Mouse (Mus musculus): ENCODE measurements around the gene Fbxl17.
A peak's percentile ranks its signal among the peaks of the same experiment; 100 is the strongest.

Gene Fbxl17

DNA sequence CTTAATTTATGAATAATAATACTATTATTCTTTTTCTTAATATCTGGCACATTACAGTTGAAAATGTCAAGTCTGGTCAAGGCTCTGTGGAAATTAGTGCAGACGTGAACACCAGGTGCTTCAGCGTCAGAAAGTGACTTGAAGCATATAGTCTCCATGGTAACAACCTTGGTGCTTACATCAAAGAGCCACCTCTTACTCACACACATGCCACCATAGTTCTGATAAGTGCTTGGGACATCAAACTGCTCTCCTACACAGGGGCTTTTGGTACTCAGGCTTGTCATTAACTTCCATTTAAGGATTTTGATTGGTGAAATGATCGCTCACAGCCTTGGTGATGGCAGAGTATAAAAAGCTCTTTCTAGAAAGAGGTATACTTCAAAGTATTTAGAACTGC, 333.1 kb downstream of the Fbxl17 start:
- no peak for DNase-seq (ENCODE audit: low spot score in 2 of 2)

DNA sequence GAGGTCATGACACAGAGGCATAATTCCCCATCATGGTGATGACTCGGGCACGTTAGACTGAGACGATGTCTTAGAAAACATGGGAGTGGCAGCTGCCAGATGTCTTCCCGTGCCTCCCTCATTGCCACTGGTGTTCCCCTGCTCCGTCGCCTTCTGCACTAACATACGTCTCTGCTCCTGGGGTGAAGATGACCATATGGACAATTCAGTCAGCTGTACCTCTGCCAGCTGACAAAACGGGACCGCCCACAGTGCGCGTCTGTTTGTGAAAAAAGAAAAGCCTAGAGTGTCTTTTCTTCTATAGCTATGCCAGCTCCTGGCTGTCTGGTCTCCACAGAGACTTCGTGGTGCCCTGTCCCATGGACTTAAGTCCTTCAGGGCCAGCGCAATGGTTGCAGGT, 334.0 kb downstream of the Fbxl17 start:
- DNase-seq (ENCODE audit: low spot score in 2 of 2): no peak

DNA sequence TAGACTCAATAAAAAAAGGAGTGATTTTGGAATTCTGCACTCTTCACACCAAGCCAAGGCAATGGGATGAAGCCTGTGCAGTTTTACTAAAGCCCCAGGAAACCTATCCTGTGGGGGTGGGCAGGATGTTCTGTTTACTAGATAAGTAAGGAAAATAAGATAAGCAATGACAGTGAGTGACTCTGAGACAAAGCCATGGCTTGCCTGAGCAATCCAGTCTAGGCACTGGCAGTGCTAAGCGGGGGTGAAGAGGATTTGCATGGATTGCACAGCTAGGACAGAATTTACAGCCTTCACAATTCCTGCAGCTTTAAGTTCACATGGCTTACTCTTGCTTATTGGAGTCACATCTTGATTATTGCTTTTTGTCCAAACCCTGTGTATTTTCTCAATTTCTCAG, 335.5 kb downstream of the Fbxl17 start:
- DNase-seq (ENCODE audit: low spot score in 2 of 2): no peak

DNA sequence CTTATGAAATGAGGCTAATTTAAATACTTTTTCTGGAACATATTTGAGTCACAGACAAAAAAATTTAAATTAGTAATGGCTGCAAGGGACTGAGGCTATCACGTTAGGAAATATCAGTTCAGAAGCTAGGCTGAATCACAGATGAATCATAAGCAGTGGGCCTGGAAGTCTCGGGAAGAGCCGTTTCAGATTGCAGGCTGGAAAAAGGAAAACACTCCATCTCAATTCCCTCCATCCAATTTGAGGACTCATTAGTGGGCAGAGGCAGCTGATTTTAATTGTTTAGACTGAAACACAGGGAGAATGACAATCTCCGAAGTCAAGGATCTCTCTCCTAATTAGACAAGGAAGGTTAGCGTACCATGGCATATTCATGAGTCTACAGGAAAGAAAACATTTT, 337.9 kb downstream of the Fbxl17 start:
- DNase-seq (ENCODE audit: low spot score in 2 of 2): no peak

DNA sequence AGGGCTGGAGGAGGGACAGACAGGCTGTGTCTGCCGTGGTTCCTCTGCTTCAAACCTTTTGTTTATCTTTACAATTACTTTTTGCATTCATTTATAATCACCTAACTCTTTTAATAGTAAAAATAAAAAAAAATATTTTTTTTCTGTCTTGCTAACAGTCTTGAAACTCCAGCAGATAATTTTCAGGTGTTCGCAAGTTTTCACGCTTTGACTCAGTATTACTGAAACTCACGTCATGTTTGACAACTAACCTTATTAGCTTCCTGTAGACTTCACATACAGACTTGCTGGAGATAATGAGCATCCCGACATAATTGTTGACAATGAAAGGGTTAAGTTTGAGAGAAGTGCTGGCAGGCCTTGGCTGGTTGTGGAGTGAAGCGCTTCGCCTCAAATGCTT, 340.6 kb downstream of the Fbxl17 start:
- no peak for DNase-seq (ENCODE audit: low spot score in 2 of 2)

DNA sequence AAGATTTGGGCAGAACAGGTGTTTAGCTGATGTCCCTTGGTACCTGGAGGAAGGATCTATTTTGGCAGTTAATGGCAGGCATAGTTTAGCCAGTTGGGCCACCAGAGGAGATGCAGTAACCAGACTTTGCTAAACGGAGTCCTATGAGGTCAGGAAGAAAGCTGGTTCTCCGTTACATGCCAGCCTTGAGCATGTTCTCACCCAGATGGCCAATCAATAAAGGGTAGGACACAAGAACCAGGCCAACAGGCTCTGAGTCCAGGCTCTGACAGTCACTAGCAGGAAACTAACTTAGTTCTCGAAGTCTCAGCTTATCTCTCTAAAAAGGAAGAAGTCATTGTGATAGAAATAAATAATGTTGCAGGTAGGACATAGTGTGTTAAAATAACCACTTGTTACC, 341.4 kb downstream of the Fbxl17 start:
- no peak for DNase-seq (ENCODE audit: low spot score in 2 of 2)

DNA sequence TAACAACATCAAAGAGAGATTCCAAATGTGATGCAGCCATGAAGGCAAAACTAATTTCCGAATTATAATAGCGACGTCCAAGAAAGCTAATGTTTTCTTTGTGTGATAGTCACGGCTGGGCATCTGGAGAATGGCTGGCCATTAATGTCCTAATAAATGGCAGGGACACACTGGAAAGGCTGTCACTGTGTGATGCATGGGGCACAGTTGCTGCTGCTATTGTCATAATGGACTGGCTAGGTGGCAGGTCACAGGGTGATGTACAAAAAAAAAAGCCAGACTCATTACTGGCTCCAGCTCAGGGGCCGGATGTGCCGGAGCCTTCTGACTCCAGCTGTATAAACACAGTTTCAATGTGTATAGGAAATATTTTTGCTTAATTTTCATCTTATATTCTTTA, 341.9 kb downstream of the Fbxl17 start:
- no peak for DNase-seq (ENCODE audit: low spot score in 2 of 2)

DNA sequence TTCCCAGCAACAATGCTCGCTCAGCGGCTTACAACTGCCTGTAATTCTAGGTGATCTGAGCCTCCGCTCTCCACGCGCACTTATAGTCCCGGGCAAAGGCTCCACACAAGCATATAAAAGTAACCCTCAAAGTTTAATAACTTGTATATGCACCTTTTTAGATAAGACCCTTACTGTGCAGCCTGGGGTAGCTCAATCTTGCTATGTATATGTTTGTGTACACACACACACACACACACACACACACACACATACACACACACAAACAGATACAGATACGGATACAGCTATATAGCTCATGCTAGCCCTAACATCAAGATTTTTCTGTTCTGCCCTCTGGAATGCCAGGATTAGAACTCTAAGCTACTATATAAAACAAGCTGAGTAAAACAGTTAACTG, 342.8 kb downstream of the Fbxl17 start:
- no peak for DNase-seq (ENCODE audit: low spot score in 2 of 2)

DNA sequence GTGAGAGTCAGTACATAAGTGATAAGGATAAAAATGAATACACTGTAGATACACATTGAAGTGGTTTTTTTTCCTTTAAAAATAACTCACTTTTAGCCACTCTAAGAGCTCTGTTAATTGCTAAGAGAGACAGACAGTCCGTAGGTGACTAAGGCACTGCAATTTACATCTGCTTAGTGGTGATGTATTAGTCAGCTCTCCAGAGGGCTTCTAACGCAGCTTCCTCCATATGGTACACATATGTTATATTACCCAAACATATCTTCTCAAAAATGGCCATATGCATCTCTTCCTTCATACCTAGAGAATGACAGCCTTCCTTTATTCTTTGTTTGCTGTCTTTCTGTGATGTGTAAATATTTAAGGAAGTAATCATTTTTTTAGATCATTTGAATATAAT, 353.3 kb downstream of the Fbxl17 start:
- DNase-seq (ENCODE audit: low spot score in 2 of 2): no peak

DNA sequence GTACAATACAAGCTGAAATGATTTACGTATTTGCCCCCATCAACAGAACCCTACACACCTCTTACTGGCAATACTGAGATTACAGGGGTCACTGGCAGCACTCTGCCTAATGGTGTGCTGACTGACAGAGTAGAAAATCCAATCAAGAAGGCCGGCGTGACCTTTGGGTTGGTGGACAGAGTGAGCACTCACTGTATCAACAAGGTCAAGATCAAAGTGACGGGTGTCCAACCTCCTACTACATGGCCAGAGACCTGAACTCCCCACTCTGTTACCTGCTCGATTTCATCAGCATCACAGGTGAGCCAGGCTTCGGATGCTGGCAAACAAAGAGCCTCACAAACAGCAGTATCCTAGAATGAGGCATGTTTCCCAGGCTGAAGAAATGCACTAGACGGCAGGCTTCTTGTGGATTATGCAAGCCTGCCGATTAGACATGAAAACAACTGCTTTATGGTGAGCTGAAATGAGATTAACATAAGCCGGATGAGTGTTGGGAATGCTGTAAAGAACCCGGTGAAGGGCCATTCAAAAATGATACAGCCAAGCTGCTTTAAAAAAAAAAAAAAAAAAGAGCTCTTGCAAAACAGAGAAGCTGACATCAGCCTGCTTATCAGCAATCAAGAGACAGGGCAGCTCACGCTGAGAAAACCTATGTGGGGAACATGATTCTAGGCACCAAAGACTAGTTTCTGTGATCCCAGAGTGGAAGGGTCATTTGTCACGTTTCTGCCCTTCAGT, 353.9 kb downstream of the Fbxl17 start:
- DNase-seq (ENCODE audit: low spot score in 2 of 2): no peak

DNA sequence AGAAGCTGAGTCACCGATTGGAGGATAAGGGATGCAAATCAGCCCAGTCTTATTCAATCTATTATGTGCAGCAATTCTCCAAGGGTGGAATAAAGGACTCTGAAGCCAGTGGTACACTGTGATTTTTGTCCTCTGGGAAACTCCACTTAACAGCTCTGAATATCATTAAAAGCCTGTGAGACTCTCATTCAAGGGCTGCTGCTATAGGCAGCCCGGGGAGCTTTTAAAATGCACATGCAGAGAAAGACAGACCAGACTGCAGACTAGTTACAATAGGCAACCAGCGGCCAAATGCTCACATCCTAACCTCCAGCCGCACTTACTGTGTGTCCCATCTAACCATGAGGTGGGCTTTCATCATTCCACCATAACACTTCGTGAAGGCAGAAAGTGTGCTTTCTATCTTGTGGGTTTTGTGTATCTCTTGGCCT, 354.5 kb downstream of the Fbxl17 start:
- DNase-seq (ENCODE audit: low spot score in 2 of 2): no peak

DNA sequence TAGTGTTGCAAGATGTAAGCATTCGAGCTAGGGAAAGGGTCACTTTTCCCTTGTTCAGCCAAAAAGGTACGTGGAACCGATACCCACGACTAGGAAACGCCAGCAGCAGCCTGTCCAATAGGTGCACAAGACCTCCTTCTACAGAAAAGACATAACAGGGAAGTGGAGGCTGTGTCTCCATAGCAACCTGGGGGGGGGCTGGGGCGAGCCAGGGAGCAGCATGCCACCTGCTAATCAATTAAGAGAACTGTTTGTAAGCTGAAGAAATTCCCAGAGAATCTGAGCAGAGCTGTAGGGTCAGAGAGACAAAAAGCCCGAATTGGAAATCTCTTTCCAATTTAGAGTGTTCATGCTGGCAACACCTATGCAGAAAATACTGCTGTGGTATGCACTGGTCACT, 356.0 kb downstream of the Fbxl17 start:
- DNase-seq (ENCODE audit: low spot score in 2 of 2): no peak

DNA sequence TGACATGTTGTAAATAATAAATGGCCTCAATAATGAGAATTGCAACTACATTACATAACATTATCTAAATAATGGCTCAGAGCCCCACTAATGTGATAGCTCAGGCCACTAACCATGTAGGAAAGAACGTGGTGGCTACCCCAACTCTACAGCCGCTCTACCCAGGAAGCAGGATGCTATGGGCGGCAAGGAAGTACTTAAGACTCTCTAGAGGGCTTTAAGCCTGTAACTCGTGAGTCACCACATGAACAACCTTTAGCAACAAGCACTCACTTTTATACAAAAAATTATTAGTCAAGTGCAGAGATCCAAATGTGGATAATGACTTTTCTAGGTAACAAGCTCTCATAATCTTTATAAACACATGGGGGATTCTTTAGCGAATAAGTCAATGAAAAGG, 365.0 kb downstream of the Fbxl17 start:
- no peak for DNase-seq (ENCODE audit: low spot score in 2 of 2)

DNA sequence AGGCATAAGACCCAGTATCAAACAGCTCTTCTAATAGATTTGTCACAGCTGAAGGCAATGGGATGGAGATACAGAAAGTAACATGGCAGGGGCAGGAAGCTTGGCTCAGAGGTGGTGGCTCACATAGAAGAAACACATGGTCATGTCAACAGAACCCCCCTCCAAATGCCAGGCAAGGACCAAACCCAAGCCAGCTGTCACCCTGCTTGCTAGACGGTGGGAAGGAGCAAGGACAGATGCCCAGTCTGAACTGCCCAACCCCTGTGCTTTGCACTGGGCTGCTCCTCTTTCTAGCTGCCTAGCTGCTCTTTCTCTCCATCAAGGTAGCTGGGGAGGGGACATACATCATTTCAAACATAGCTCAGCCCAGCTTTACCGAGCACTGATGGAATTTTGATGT, 377.4 kb downstream of the Fbxl17 start:
- DNase-seq (ENCODE audit: low spot score in 2 of 2): peak in 1 of 2 experiments; percentile 1

DNA sequence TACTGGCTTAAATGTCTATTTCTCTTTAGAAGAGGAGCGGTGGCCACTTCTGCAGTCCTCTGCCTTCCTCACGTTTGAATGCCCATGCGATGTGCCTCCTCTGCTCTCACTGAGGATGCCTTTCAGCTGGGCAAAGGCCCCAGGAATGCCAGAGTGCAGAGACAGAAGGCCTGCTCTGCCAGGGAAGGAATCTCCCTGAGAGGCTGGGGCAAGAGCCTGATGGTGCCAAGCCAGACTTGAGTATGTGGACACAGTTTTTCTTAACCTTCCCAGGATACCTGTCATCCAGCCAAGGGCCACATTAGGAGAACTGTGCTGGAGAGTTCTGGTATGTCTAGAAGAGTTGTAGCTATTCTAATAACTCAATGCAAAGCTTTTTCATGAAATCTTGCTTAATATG, 380.1 kb downstream of the Fbxl17 start:
- DNase-seq (ENCODE audit: low spot score in 2 of 2): peak in 1 of 2 experiments; percentile 4

DNA sequence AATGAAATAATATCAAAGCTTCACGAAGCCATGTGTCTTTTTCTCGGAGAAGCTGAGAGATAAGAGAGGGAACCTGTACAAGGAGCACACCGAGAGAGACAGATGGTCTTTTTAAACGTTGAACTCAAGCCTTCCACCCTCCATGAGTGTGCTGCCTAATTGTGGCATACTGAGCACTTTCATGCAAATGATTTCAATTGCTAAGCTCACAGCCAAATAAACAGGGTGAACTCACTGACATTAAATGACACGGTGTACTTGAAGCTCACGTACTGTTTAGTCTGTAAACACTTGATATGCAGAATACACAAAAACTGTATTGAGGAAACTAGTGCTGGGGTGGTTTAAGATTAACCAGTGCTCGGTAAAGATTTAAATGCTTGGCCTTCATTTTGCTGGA, 380.7 kb downstream of the Fbxl17 start:
- peak in 1 of 2 experiments; percentile 1 for DNase-seq (ENCODE audit: low spot score in 2 of 2)

DNA sequence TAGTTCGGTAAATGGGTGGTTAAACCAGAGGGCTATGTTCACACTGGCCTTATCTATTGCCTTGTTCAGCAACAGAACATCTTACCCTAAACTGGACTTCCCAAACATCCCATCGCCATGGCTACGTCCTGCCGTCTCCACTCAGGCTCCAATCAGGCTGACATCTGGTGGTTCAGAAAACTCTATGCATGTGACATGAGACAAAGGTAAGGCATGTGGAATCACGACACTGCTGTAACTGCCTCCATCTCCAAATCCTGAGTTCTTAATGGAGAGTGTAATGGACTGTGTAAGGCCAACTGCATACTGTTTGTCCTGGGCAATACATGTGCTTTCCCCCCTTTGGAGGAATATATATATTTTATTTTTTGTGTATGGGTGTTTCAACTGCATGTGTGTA, 382.7 kb downstream of the Fbxl17 start:
- DNase-seq (ENCODE audit: low spot score in 2 of 2): peak in 1 of 2 experiments; percentile 1

DNA sequence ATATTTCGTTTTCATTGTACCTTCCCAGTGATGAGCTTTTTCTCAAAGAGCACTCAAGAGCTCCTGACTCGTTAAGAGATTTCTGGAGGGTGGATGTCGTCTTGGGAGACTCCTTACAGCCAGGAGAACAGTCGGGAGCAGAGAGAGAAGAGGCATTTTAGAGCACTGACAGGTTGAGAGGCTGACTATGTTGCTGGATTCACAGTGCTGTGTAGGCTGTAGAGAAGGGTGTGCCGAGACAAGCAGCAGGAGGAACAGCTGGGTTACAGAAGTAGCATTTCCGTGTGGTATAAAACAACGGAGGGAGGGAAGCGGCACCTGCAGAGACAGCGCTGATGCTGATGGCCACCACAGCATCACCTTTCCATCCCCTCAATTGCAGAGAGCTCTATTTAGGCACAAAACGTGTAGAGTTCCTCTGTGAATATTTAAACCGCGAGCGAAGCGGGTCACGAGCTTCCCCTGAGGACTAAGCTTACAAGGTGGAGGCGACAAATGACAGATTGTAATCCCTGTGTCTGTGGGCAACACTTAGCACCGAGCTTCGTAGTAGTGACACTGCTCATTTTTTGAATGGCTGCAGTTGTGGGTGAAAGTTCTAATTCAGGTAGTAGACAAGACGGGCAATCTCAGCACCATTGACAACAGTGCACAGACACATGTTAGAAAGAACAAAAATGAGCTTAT, 385.3 kb downstream of the Fbxl17 start:
- DNase-seq (ENCODE audit: low spot score in 2 of 2): peak; percentile 30 to 49

DNA sequence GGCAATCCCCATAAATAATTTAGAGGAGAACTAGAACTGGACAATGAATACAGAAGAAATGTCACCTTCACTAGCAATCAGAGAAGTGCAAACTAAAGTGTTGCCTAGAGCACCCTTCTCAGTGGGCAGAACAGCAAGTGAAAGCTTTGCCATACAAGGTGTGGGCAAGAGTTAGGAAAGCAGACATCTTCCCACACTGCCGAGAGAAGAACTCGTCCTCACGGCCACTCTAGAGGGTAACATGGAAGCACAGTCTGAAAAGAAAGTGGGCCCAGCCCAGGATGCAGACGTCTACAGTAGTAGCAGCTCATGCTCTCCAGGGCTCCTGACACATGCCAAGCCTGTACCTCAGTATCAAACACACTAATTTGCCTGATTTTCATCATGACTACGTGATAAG, 387.0 kb downstream of the Fbxl17 start:
- peak in 1 of 2 experiments; percentile 17 for DNase-seq (ENCODE audit: low spot score in 2 of 2)

DNA sequence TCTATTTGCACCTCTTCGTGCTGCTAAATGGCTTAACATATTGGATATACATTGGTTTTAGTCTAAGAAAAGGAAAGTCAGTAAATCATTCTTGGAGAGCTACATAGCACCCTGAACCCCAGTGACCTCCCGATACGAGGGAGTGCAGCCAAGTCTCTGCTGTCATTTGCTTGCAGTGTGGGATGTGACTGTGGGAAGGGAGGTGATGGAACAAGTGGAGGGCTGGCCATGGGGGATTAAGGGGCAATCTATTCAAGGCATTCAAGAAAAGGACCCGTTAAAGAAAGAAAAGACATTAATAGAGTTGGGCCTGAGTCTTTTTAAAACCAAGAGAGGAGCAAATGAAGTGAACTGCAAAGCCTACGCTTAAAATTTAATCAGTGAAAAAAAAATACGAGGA, 388.8 kb downstream of the Fbxl17 start:
- peak in 1 of 2 experiments; percentile 1 for DNase-seq (ENCODE audit: low spot score in 2 of 2)

DNA sequence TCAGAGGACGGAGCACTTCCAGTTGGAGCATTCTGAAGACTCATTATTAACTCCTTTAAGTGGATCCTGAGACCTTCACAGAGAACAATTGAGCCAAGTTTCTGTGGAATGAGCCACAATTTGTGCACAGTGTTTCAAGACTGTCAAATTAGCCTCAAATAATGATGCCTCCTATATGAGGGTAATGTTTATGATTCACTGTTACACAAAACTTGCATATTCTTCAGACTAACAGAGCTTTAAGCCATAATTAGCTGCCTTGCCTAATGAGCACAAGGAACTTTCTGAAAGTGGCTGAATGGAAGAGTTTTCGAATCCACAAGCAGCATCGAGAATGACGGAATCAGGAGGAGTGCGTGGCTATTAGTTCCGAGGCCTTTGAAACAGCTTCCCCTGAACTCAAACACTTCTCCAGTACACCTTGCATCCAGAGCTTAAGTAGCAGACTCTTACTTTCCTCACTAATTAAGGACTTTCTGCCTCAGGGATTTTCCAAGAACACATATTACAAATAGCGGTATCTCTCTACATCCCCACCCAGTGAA, 389.5 kb downstream of the Fbxl17 start:
- DNase-seq (ENCODE audit: low spot score in 2 of 2): peak in 1 of 2 experiments; percentile 1

DNA sequence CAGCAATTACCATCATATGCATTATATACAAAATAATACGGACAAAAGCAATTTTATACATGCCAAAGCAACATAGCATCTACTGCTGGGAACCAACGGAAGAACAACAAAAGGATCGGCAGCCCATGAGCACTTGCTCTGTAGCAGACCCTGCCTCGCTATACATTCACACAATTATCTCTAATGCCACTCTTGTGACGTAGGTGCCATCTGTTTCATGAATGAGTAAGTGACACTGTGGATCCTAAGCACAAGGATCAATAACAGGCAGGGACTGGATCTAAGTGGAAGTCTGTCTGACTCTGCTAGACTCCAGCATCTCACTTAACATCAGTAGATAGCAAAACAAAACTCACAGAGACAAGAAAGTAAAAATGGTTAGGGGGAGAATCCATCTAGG, 391.8 kb downstream of the Fbxl17 start:
- peak in 1 of 2 experiments; percentile 0 for DNase-seq (ENCODE audit: low spot score in 2 of 2)

DNA sequence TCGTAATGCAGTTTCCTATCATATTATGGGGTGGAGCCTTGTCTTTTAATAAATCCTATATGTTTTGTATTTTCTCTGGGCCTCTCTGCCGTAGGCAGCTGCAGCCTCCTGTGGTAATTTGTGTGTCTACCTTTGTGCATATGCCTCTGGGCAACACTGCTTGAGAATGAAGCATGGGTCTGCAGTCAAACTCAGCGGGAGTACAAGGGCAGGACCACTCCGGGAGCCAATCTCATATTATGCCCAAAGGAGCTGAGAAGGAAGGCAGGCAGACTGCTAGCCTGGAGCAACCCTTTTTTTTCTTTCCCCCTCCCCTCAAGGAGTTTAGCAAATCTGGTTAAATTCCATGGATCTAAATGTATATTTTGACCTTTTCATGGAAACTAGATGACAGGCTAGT, 392.3 kb downstream of the Fbxl17 start:
- no peak for DNase-seq (ENCODE audit: low spot score in 2 of 2)
